Mouse (Mus musculus): ENCODE results near the gene Dnmt3l.
"Not testable (repeated sequence)": the region's sequence is repeated elsewhere in the genome, so short reads cannot be mapped to it uniquely, and the experiment has no call there.

Gene Dnmt3l

DNA sequence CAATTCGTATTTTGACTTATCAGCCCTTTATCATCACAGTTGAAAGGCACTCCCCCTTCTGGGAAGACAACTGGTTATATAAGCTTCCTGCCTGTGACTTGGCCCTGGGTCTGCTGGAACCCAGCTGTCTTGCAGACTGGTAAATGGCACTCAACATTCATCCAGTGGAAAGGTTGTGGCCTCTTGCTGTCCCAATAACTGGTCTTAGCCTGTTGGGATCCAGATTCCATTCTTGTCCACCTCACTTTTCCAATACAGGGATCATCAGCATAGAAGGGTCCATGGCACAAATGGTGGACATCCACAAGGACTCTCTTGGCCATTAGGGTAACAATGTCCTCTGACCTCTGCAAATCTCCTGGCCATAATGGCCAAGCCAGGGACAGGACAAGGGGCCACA, 42.3 kb downstream of the Dnmt3l start:
- no peak for DNase-seq (ENCODE audit: low read depth, low spot score)

- DNase-seq (ENCODE audit: low read depth, low spot score): no peak
Observed at GRCm38 (mm10) chr10:78085711-78086110, 44.0 kb downstream of the Dnmt3l start.

DNA sequence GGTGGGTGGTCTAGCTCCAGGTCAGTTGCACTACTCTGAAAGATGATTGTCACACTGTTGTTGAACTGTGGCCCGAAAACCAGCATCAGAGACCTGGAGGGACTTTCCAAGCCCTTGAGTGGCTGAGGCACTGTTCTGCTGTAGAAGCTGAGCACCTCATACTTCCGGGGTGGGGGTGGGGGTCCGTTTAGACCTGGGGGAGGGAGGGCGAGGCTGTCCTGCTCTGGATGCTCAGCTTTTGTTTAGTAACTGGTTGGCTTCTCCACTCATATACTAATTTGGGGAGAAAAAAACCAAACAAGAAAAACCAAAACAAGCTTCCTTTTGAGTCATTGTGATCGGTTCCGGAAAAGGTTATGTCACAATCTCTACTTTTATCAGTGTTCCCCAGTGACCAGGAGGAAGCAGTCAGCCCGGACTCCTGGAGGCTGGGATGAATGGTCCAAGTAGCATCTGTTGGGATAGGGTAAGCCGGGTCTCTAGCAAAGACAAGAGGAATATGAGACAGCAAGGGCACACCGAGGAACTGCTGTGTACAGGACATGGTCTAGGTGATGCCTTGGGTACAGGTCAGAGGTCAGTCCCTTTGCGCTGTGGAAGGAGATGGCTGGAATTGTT, 44.8 kb downstream of the Dnmt3l start:
- no peak for DNase-seq (ENCODE audit: low read depth, low spot score)

GRCm38 (mm10) chr10:78087101-78087511, 45.4 kb downstream of the Dnmt3l start:
- DNase-seq (ENCODE audit: low read depth, low spot score): no peak

DNA sequence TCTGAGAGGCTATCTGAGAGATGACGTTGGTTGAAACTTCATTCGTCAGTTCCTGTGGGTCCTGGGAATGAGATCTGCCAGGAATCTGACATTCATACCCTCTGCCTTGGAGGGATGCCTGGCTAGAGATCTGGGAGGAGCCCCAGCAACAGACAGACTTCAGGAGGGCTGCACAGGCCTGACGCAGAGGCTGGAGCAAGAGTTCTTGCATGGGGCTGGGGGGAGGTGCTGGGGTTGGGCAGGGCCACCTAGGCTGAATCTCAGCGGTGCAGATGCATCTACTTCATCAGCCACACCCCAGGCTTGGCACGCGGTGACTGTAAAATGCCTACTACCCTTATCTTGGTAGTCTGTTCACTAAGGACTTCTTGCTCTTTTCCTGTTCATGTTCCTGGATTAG, 48.5 kb downstream of the Dnmt3l start:
- no peak for DNase-seq (ENCODE audit: low read depth, low spot score)

DNA sequence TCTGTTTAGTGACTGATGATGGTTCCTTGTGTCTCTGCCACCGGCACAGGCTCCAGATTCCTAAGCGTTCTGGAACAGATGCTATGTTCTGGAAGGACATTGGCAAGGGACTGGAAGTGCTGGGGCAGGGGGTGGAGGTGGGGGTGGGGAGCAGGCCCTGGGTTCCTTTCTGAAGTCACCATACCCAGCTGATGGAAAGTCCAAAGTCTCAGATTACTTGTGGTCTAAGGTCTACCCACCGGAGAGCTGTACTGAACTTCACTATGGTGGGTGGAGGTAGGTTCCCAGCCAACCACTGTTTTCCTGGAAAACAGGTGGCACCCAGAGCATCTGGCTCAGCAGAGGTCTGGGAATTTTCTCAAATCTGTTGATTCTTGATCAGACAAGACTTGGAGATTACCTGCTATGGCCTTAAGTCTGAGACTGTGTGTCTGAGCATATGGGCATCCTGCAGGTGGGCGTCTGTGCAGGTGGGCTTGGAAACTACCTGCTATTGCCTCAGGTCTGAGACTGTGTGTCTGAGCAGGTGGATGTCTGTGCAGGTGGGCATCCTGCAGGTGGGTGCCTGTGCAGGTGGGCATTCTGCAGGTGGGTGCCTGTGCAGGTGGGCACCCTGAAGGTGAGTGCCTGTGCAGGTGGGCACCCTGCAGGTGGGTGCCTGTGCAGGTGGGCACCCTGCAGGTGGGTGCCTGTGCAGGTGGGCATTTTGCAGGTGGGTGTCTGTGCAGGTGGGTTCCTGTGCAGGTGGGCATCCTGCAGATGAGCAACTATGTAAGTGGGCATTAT, 49.2 kb downstream of the Dnmt3l start:
- no peak for DNase-seq (ENCODE audit: low read depth, low spot score)

GRCm38 (mm10) chr10:78091865-78092724, 50.3 kb downstream of the Dnmt3l start:
- DNase-seq (ENCODE audit: low read depth, low spot score): no peak

DNA sequence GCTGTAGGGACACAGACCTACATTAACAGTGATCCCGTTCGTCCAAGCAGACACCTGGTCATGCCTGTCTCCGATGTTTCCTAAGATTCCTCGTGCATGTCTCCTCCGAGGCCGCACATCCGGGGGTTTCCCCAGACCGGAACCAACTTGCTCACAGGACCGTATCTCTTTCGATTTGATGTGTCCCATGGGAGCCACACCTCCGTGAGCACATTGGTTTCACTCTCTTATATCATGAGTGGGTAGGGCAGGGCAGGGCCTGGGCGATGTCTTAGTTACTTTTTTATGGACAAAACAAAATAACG, 50.9 kb downstream of the Dnmt3l start:
- DNase-seq (ENCODE audit: low read depth, low spot score): no peak

GRCm38 (mm10) chr10:78095221-78095620, 53.5 kb downstream of the Dnmt3l start:
- DNase-seq (ENCODE audit: low read depth, low spot score): no peak

GRCm38 (mm10) chr10:78095954-78096931, 54.5 kb downstream of the Dnmt3l start:
- no peak for DNase-seq (ENCODE audit: low read depth, low spot score)

- not testable (repeated sequence) for DNase-seq (ENCODE audit: low read depth, low spot score)
Observed at GRCm38 (mm10) chr10:78099860-78100259, 58.1 kb downstream of the Dnmt3l start.

DNA sequence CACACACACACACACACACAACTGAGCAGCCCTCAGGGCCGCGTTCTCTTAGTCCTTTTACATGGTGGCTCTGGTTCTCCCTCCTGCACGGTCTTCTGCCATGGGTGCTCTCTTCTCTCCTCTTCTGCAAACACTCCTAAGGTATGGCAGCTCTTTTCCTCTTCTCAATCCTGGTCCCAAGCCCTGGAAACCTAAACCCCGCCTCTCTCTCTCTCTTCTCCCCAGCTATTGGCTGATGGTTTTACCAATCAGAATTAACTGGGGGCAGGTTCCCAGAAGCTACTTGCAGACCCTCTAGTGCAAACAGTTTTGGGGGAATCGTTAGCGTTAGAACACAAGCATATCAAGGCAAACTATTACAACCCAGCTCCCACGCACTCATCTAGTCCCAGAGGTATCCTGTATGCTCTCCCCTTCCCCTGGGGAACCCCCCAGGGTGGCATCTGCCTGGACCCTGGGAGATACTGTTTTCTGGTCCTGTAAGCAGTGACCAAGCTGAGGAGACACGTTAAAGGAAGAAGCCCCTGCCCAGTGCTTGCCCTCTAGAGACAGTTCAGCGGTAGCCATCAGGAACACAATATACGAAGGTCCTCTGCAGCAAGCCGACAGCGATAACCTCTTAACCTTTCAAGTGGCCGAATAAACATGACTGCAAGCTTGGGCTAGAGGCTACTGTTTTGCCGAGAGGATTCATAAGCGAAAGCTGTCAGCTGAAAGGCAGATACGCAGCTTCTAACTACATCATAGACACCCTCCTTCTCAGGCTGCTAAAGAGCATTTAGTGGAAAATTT, 59.4 kb downstream of the Dnmt3l start:
- DNase-seq (ENCODE audit: low read depth, low spot score): no peak

- peak; percentile 43 for DNase-seq (ENCODE audit: low read depth, low spot score)
Observed at GRCm38 (mm10) chr10:78104555-78105490, 63.1 kb downstream of the Dnmt3l start.

DNA sequence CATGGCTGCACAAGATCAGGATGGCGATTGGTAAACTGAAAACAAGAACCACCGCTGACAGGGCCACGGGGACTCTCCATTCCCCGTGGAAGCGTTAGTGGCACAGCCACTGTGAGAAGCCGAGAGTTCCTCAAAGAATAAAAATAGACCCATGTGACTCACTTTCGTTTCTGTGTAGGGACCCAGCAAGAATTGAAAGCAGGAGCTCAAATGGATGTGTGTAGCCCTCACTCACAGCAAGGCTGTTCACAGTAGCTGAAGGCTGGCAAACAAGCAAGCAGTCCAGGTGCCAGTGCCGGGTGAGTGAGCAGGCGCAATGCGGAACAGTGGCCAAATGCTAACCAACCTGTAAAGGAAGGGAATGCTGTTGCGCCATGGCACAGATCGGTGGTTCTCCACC, 63.8 kb downstream of the Dnmt3l start:
- DNase-seq (ENCODE audit: low read depth, low spot score): no peak

Measured in brain, embryonic 18.5 days (tissue).